ENCODE assay signal across 36 mouse cellular contexts in the genomic region with DNA sequence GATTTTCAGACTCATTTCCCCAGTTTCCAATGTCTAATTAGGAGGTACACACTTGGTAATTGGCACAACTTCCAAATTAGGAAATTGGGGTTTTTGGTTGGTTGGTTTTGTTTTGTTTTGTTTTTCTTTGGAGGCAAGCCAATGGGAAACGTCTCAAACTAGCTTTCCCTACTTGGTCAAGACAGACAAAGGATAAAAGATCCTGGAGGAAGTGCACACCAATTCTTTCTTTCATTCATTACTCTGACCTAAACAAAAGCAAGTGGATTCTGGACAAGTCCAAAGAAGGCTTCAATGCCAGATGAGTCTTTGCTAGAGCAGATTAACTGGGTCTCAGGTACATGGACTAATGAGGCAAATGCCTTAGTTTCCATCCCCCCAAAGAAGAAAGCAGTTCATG. TPM values are rescaled to one million over a fixed set of nuclear protein-coding genes. Genes with fewer than 3 reads are reported as not detected.
"Had no signal": no experiment of that assay in that cellular context is flagged by ENCODE, and none has a peak within 500 bp of the region (broad histone marks: within the 10 kb centered on the region; RNA-seq: fewer than 3 reads in every experiment).

No protein-coding gene starts in this region.

- H3K4me1 ChIP-seq: heart, embryonic 13.5 days; heart, embryonic 15.5 days; hindbrain, embryonic 13.5 days; hindbrain, embryonic 15.5 days; limb, embryonic 10.5 days; limb, embryonic 12.5 days; liver, embryonic 13.5 days; liver, embryonic 15.5 days had no signal

- H3K4me2 ChIP-seq: heart, embryonic 11.5 days; heart, embryonic 13.5 days; heart, embryonic 15.5 days; hindbrain, embryonic 13.5 days; hindbrain, embryonic 15.5 days; limb, embryonic 12.5 days; liver, embryonic 11.5 days; liver, embryonic 13.5 days; liver, embryonic 15.5 days had no signal

- H3K27me3 ChIP-seq: heart, embryonic 13.5 days; heart, embryonic 15.5 days; hindbrain, embryonic 13.5 days; hindbrain, embryonic 15.5 days; limb, embryonic 12.5 days; liver, embryonic 13.5 days; liver, embryonic 15.5 days had no signal

- ATAC-seq: hindbrain, postnatal 0 days; intestine, embryonic 16.5 days; liver, postnatal 0 days had no signal

- H3K4me3 ChIP-seq: heart, adult 2 months; heart, embryonic 13.5 days; heart, embryonic 15.5 days; hindbrain, embryonic 13.5 days; hindbrain, embryonic 15.5 days; layer of hippocampus, adult 2 months; left cerebral cortex, adult 2 months; limb, embryonic 10.5 days; limb, embryonic 12.5 days; liver, embryonic 13.5 days; liver, embryonic 15.5 days had no signal

- H3K27ac ChIP-seq: heart, adult 2 months; heart, embryonic 13.5 days; heart, embryonic 15.5 days; hindbrain, embryonic 13.5 days; hindbrain, embryonic 15.5 days; hindbrain, postnatal 0 days; layer of hippocampus, adult 2 months; left cerebral cortex, adult 2 months; limb, embryonic 10.5 days; limb, embryonic 12.5 days; liver, embryonic 13.5 days; liver, embryonic 15.5 days had no signal

- DNase-seq: gastrocnemius, postnatal 14 days; gastrocnemius, postnatal 36 days; heart, adult 11 months; heart, adult 2 months; heart, postnatal 14 days; heart, postnatal 36 days; kidney, adult 11 months; kidney, adult 8-10 months; kidney, postnatal 10 days; kidney, postnatal 25 days; kidney, postnatal 4 days; liver; liver, embryonic 13.5 days; liver, postnatal 0 days had no signal

- H3K9me3 ChIP-seq: heart, embryonic 13.5 days; heart, embryonic 15.5 days; hindbrain, embryonic 13.5 days; hindbrain, embryonic 15.5 days; limb, embryonic 10.5 days; limb, embryonic 12.5 days; liver, embryonic 13.5 days; liver, embryonic 15.5 days had no signal

- H3K9ac ChIP-seq: heart, embryonic 13.5 days; heart, embryonic 15.5 days; hindbrain, embryonic 13.5 days; hindbrain, embryonic 15.5 days; limb, embryonic 12.5 days; liver, embryonic 13.5 days; liver, embryonic 15.5 days; liver, postnatal 0 days had no signal

RNA-seq across cellular contexts. Expression of gene B4galnt3, which starts 49.6 kb away (rescaled TPM):
- total RNA-seq: hematopoietic stem cell, adult 5-6 weeks had no signal
- polyA plus RNA-seq: hindbrain, embryonic 11.5 days had no signal

RNA-seq across cellular contexts. Expression of gene D330020A13Rik, which starts 49.8 kb away (rescaled TPM):
- total RNA-seq: gastrocnemius, postnatal 36 days; heart, adult 2 months; heart, postnatal 14 days; heart, postnatal 36 days; hematopoietic stem cell, adult 5-6 weeks; layer of hippocampus, adult 2 months; layer of hippocampus, postnatal 10 days; layer of hippocampus, postnatal 25 days; left cerebral cortex, adult 2 months; left cerebral cortex, postnatal 14 days; left cerebral cortex, postnatal 36 days had no signal
- polyA plus RNA-seq: gonadal fat pad, adult 2 months; heart, adult 2 months; heart, embryonic 13.5 days; heart, postnatal 0 days; hindbrain, embryonic 13.5 days; hindbrain, postnatal 0 days; intestine, embryonic 14.5 days; limb, embryonic 10.5 days; liver, embryonic 11.5 days; liver, embryonic 13.5 days; liver, embryonic 15.5 days; liver, postnatal 0 days had no signal
